Mouse (Mus musculus) neutrophil, adult 5-6 weeks (primary cell): Measurements from ENCODE around the gene Mfap3l. TPM values are rescaled to one million over a fixed set of nuclear protein-coding genes. Genes with fewer than 3 reads are reported as not detected.
A peak's percentile ranks its signal among the peaks of the same experiment; 100 is the strongest.
"Not testable (repeated sequence)": the region's sequence is repeated elsewhere in the genome, so short reads cannot be mapped to it uniquely, and the experiment has no call there.

ENCODE experiments used
- ATAC-seq: fragments of 151-379, 151-347 bp; 2 replicates; pipeline ENCODE4 v1.8.0; 2017; ENCODE audit warnings: mild to moderate bottlenecking, moderate TSS enrichment; ENCODE audit not compliant: insufficient number of reproducible peaks, poor library complexity, low FRiP score, severe bottlenecking; ENCODE audit errors: extremely low read depth
- total RNA-seq: library from RNA; stranded (forward); fragments of 200-1000 nt; gene quantifications from 2 replicates; pipeline ENCODE4 v1.2.3, GENCODE M21; 2017

The Mfap3l gene
- 2.6 TPM in 2 replicates for total RNA-seq

DNA sequence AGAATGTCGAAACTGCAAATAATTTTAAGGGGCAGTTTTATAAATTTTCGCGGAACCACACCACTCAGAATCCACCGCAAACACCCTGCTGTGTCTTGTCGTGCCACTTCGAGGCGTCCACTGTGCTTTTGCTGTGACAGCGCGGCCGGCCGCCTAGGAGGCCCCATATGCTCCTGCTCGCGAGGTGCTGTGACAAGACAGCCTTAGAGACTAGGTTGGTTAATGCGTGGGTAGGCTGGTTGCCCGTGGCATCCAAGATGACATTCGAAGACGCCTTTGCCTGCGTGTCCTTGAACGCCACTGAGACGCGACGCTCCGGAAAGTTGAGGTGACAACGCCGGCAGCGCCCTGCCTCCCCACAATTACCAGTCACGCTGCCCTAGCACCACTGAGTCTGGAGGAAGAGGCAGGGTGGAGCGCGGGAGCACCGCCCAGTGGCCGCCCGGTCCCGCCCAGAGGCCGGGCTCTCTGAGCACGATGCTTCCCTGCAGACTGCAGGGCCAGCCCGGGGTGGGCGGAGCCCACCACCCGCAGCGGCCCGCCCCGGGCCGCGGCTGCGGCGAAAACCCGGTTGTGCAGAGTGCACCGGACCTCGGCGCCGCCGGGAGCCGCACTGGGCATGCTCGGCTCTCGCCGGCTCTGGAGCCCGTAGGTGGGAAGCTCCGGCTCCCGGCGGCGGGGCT lies at the start of gene Mfap3l:
TSS of gene Mfap3l (plus strand) at position 578 of the 683 bp plus-strand sequence.
- peak; percentile 80 for ATAC-seq

- ATAC-seq = no peak
Observed at GRCm38 (mm10) chr8:60583369-60583768, 49.3 kb upstream of the Mfap3l start.

DNA sequence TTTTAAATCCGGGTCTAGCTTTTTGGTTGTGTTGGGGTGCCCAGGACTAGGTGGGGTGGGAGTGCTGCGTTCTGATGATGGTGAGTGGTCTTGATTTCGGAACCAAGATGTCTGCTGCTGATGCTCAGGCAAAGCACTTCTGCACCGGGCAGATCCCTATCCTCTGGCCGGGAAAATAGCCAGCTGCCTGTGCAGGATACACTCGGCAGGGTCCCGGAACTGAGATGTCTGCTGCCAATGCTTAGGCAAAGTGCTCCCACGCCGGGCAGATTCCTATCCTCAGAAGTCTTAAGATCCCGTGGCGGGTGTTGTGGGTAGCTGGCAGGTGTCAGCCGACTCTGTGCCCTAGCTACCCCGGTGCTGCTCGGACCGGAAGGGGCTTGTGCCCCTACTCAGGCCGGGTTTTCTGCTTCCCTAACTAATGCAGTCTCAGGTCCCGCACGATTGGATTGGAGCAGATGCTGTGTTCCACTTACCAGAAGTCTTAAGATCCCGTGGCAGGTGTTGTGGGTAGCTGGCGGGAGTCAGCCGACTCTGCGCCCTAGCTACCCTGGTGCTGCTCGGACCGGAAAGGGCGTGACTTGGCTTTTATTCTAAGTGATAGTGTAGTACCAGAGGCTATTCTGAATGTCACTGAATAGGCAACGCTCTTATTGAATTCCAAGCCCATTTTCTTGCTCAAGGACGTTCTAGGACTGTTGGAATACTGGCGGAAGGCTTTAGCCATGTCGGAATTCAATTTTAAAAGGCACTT lies 41.1 kb upstream of the Mfap3l start:
- ATAC-seq = not testable (repeated sequence)

DNA sequence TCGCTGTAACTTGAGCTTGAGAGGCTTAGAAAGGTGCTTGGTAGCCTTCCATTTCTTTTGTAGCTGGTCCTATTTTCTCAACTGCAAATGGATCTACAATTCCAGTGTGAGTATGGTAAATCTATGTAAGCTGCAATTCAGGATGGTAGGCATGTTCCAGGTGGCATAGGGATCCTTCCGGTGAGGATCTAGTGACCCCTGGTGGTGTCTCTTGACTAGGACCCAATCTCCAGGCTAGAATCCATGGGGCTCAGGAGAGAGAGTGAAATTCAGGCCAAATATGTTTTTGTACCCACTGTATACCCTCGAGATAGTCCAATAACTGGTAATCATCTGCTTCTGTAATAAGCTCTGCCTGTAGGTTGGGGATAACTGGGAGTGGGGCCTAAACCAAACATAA lies 37.9 kb upstream of the Mfap3l start:
- no peak for ATAC-seq

- ATAC-seq = no peak
Observed at GRCm38 (mm10) chr8:60611580-60612111, 21.0 kb upstream of the Mfap3l start.

DNA sequence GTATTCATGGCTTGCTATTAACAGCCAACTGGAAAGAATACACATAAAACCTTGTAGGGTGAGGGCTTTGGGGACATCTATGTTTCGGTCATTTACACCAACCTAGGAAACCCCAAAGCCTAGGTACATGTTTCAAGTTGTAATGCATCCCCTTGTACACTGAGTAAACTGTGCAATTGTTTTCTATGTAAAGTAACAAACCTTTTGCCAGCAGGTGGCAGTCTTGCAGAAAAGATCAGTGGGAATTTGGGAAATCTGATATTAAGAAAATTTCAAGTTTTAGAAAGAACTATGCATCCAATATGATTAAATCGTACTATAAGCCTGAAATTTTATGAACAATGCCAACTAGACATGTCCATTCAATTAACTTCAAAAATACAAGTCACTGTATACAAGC lies 15.7 kb upstream of the Mfap3l start:
- no peak for ATAC-seq

DNA sequence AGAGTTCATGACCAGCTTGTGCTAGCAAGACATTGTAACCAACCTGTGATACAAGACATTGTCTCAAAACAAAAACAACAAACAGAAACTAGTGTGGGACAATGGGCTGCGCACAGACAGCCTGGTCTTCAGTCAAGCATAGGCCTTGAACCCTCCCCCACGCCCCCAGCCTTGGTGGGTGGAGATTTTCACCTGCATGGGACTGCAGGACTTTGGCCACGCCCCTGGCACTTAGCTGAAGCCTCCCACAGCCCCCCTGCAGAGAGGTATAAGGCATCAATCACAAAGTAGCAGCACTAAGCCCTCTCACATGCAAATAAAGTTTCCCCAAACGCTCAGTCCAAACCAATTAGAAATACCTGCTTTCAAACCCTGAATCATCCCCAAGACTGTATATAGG lies 11.1 kb upstream of the Mfap3l start:
- ATAC-seq = no peak

- no peak for ATAC-seq
Observed at GRCm38 (mm10) chr8:60622056-60622455, 10.6 kb upstream of the Mfap3l start.

DNA sequence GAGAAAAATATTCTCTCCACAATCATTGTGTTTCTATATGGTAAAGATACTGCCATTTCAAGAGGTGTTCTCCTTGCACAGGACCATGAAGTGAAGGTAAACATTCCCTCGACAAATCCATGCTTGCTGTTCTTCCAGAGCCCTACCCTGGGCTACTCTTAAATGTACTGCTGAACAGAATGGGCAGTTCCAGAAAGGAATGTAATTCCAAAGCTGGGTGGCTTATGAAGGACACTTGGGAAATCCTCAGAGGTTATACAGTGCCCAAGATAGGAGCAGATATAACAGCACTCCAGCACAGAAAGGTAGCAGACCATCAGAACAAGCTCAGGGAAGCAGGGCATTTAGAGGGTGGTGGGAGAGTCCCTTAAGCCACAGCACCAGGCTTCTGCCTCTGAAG lies 9.2 kb upstream of the Mfap3l start:
- ATAC-seq = no peak

DNA sequence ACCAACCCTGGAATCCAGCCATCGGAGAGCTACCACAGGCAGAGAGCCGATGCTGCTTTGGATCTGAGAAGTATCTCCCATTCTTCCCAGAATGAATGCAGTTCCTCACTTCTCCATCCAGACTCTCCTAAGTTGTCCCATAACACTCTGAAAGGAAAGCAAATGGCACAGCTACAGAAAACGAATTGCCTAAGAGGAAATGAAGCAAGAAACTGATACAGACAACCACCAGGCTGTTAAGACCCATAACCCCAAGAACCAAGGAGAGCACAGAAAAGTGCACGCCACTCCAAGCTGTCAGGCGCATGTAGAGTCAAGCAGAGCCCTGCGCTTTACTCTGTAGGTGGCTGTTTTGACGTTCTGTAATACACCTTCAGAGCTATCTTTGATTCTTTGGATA lies 7.9 kb upstream of the Mfap3l start:
- ATAC-seq = no peak

GRCm38 (mm10) chr8:60627937-60628336 lies 4.7 kb upstream of the Mfap3l start:
- no peak for ATAC-seq

DNA sequence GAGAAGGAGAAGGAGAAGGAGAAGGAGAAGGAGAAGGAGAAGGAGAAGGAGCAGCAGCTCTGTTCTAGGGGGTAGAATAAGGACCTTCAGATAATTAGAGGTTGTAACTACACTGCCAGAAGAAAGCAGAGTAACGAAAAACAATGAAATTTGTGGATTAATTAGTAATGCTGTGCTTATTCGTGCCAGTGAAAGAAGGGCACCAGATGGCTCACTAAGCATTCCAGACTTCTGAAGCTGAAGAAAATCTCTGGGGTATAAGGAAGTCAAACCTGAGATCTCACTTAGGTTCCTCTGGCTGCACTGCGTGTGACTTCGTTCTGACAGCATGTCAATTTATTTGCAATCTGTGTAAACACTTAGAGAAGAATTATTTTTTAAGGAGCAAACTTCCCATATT lies 3.6 kb upstream of the Mfap3l start:
- no peak for ATAC-seq

DNA sequence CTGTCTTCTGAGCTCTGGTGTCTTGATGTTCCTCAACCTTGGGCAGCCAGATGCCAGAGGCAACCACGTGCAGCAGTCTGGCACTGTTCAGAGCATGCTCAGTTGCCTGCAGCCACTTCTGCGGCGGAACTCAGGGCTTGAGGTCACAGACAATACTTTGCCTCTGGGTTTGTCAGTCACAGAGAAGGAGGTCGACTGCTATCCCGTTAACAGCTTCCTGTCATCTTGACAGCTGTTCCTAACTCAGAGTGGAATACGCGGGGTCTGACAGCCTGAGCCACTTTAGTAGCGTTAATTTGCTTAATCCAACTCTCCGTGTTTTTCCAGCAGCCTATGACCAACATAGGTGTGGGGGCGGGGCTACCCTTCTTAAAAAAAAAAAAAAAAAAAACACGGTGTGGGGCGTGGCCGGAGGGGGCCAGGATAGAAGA lies 1.1 kb upstream of the Mfap3l start:
- ATAC-seq = no peak

DNA sequence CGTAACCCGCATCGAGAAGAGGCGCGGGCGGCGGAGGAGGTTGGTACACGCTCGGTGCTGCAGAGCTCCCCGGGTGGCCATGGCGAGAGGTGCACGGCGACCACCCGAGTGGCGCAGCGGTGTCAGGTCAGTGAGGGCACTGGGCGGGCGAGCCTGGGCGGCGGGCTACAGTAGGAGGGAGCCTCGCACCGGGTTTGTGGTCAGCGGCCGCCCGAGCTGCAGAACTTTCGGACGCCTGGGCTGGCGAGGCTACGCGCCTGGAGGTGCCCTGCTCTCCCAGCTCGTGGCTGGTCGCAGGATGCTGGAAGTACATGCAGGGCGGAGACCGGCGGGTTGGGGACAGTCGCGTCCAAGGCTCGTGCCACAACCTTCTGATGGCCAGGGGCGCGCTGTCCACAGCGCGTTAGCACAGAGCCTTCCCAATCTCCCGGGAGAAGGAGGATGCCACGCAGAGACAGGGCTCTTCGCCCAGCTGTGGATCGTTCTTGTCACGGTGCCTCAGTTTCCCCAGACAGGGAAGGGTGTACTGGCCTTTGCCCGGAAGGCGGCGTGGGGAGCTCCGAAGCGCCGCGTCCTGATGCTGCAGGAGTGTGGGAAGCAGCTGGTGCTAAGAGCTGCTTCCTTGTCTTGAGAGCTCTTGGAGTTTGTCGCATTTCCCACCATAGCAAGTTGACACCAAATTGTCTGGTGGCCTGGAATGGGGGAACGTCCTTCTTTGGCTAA lies 467 bp downstream of the Mfap3l start:
- peak; percentile 44; the same call in 1 of the 2 replicates for ATAC-seq

- ATAC-seq = no peak
Observed at GRCm38 (mm10) chr8:60634921-60635320, 2.3 kb downstream of the Mfap3l start.

DNA sequence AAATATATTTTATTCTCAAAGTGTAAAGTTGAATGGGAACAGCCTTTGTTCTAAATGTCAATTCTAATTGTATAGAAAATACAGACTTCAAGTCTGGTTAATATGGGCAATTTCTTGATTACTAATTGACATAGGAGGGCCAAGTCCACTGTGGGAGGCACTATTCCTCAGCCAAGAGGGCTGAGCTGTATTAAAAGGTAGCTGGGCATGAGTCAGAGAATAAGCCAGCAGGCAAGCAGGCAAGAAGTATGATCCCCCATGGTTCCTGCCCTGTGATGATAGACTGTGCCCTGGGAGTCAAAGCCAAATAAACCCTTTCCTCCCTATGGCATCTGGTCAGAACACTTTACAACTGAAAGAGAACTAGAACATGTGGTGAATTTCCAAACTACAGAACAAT lies 3.2 kb downstream of the Mfap3l start:
- ATAC-seq = no peak

DNA sequence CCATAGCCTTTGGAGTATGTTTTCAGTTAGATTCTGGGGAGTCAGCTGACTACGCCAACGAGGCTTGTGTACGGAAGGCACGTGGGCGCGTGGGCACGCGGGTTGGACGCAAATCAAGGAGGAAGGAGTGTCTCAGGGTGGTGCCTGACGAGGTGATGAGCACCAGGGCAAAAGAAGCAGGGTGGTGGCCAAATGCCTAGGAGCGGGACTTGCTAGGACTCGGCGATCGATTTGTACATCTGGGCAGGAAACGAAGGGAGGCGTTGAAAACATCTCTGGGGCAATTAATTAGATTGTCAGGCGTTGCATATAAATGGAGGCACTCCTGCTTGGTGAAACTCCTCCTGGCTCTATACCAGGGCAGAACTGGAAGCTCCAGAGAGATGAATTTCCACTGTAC lies 7.4 kb downstream of the Mfap3l start:
- no peak for ATAC-seq

DNA sequence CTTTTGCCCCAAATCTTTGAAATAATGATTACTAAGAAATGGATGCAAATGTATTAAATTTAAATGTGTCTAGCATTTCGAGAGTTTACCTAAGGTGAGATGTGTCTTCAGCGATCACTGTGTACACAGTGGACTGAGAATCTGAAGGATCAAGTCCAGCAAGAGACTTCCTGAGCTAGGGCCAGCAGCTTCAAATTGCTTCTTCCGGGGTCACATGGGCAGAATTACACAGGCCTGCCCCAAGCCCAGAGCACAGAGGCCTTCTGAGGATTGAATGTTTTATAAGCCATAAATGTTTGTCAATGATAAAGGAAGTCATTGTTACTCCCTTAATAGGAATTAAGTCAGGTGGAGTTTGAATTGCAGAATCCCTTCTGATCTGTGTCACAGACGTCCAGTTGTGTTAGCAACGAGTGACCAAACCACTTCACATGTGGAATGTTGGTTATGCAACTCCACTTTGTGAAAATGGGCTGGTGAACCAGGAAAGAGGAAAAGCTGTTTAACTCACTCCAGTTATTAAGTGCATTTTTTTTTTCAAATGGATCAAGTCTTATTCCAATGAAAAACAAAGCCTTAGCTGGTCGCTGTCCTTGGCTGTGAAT lies 10.9 kb downstream of the Mfap3l start:
- no peak for ATAC-seq

- ATAC-seq = no peak
Observed at GRCm38 (mm10) chr8:60645164-60645563, 12.5 kb downstream of the Mfap3l start.
